In genomic region chr4:98545376-98545775, GRCm38 (mm10) we compare ENCODE assay signal across 8 mouse cellular contexts.
DNase-seq lines count a peak whose midpoint lies in the region; ATAC-seq and TF ChIP-seq lines count a peak whose summit lies in the region.

No protein-coding gene starts in this region.

- no peak for TF ChIP-seq POLR2A in heart, adult 2 months (IDR thresholded peaks at IDR 0.05; ENCODE audit: insufficient read depth, low read depth, low read length)

- H3K79me2 ChIP-seq in heart, adult 2 months (replicated peaks; ENCODE audit: control insufficient read depth, insufficient read depth, low read length): no peaks in the 10 kb centered on the region
- H3K79me2 ChIP-seq in C2C12 (ENCODE audit: control insufficient read depth, insufficient read depth): no peaks in the 10 kb centered on the region

- intact Hi-C loops in heart, adult 2 months (cut with DNase I): loop anchor here (1.0 to 5.0 kb wide), 2 partner anchors 67 to 157 kb away; no protein-coding TSS in a partner anchor
- intact Hi-C loops in left cerebral cortex, postnatal 36 days (cut with DNase I): loop anchor here (5.0 kb wide), 1 partner anchor 157 kb away; no protein-coding TSS in a partner anchor

- WGBS in heart, adult 2 months: 28% methylated on average over 1 of the region's 1 CpGs
- WGBS in intestine, embryonic 15.5 days: 20% methylated on average over 1 of the region's 1 CpGs

- H3ac ChIP-seq in C2C12 (ENCODE audit: control insufficient read depth, insufficient read length, low read depth): no peak overlapping the region

- H3K9me3 ChIP-seq in intestine, embryonic 15.5 days: no peaks in the 10 kb centered on the region

- no peak overlapping the region for H3K9ac ChIP-seq in heart, adult 2 months (ENCODE audit: low read depth, low read length)
- no peak overlapping the region for H3K9ac ChIP-seq in intestine, embryonic 15.5 days

- H3K27me3 ChIP-seq in heart, adult 2 months (ENCODE audit: control insufficient read depth, insufficient read depth, low read length): no peaks in the 10 kb centered on the region
- no peaks in the 10 kb centered on the region for H3K27me3 ChIP-seq in C2C12 (ENCODE audit: control insufficient read depth, insufficient read depth, insufficient read length)
- no peaks in the 10 kb centered on the region for H3K27me3 ChIP-seq in intestine, embryonic 15.5 days (replicated peaks)

- no peak overlapping the region for H3K4me2 ChIP-seq in intestine, embryonic 15.5 days (replicated peaks)

- peak; percentile 80 for ATAC-seq in intestine, embryonic 15.5 days

- TF ChIP-seq CTCF in heart, adult 2 months (IDR thresholded peaks at IDR 0.05): peak; percentile 77
- TF ChIP-seq CTCF in C2C12 (IDR thresholded peaks at IDR 0.05; ENCODE audit: control insufficient read depth, insufficient read depth, insufficient read length): peak; percentile 48

- no peak overlapping the region for H3K27ac ChIP-seq in heart, adult 2 months
- no peak overlapping the region for H3K27ac ChIP-seq in intestine, embryonic 15.5 days

- H3K79me3 ChIP-seq in C2C12 (ENCODE audit: low read depth): no peaks in the 10 kb centered on the region

- no peak for DNase-seq in heart, adult 2 months
- DNase-seq in heart, adult 9 months (ENCODE audit: low spot score in 2 of 2): no peak
- DNase-seq in cerebellum, adult 9-10 months: peak; percentile 89
- DNase-seq in naive thymus-derived CD4-positive, alpha-beta T cell, adult 2 months (ENCODE audit: low read depth): peak; percentile 3
- DNase-seq in left cerebral cortex, postnatal 36 days (ENCODE audit: low spot score in 2 of 2): no peak
- DNase-seq in adrenal gland, adult 18-20 months (ENCODE audit: low spot score in 2 of 2): no peak

- no peak overlapping the region for H3K4me3 ChIP-seq in heart, adult 2 months
- H3K4me3 ChIP-seq in C2C12 (ENCODE audit: insufficient read depth, poor library complexity, severe bottlenecking): no peak overlapping the region
- no peak overlapping the region for H3K4me3 ChIP-seq in intestine, embryonic 15.5 days (replicated peaks)

- no peaks in the 10 kb centered on the region for H3K36me3 ChIP-seq in heart, adult 2 months (ENCODE audit: control insufficient read depth, insufficient read depth, low read length)
- no peaks in the 10 kb centered on the region for H3K36me3 ChIP-seq in C2C12 (ENCODE audit: control insufficient read depth, insufficient read depth)
- no peaks in the 10 kb centered on the region for H3K36me3 ChIP-seq in intestine, embryonic 15.5 days

- H3K4me1 ChIP-seq in heart, adult 2 months (ENCODE audit: control insufficient read depth, insufficient read depth, low read length): no peaks in the 10 kb centered on the region
- no peaks in the 10 kb centered on the region for H3K4me1 ChIP-seq in intestine, embryonic 15.5 days (replicated peaks)

- TF ChIP-seq EP300 in heart, adult 2 months (IDR thresholded peaks at IDR 0.05; ENCODE audit: insufficient read depth, low read depth, low read length): 0 out of 2 replicates have a peak, but pooled peaks have one; percentile 39

TF ChIP-seq in C2C12, 6 proteins besides CTCF, POLR2A, EP300 and RAD21:
- TF ChIP-seq CEBPB (IDR thresholded peaks at IDR 0.05; ENCODE audit: low read depth) (no peak), MAX (IDR thresholded peaks at IDR 0.05) (no peak), MYOD1 (IDR thresholded peaks at IDR 0.05; ENCODE audit: control insufficient read depth, insufficient read length, low read depth) (no peak), MYOG (IDR thresholded peaks at IDR 0.05; ENCODE audit: control insufficient read depth, extremely low read depth, insufficient read length) (no peak), USF1 (IDR thresholded peaks at IDR 0.05; ENCODE audit: low read depth) (no peak), FOSL1 (IDR thresholded peaks at IDR 0.05; ENCODE audit: insufficient read depth, low read length, poor library complexity, severe bottlenecking) (no peak)

Comparison
In these comparisons a context has a peak if more than half of its experiments do, and no peak if none do; other contexts are left out.
1. DNase-seq: peak in cerebellum, adult 9-10 months (single experiment) and naive thymus-derived CD4-positive, alpha-beta T cell, adult 2 months (single experiment); none in heart, adult 2 months (0 of 2), heart, adult 9 months (0 of 2), left cerebral cortex, postnatal 36 days (0 of 2) and adrenal gland, adult 18-20 months (0 of 2).